Mouse (Mus musculus): Measurements from ENCODE around the gene Cd177. TPM values are rescaled to one million over a fixed set of nuclear protein-coding genes. Genes with fewer than 3 reads are reported as not detected.
"Not testable (repeated sequence)": the region's sequence is repeated elsewhere in the genome, so short reads cannot be mapped to it uniquely, and the experiment has no call there.

Cd177 gene
- total RNA-seq (2021): not detected
- long read RNA-seq: 0 reads

- no peak for DNase-seq (ENCODE audit: low spot score in 2 of 2)
Measured at GRCm38 (mm10) chr7:24760211-24760610, at the start of gene Cd177. TSS of gene Cd177 (minus strand) at chr7:24760311.

GRCm38 (mm10) chr7:24809041-24809440 is 48.9 kb upstream of the Cd177 start:
- DNase-seq (ENCODE audit: low spot score in 2 of 2): no peak

DNA sequence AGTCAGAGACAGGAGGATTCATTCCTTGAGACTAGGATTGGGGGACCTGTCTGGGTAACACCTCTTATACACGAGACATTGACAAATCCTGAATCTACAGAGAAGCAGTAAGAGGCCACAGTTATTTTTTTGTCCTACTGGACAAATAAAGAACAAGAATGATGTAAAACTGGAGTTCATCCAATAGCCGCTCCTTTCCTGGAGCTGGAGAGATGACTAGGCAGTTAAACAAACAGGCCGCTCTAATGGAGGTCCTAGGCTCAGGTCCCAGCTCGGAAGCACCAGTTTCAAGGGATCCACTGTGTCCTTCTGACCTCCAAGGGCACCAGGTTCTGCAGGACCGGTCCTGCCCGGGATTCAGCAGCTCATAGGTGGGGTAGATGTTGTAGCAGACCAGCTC is 44.7 kb upstream of the Cd177 start:
- no peak for DNase-seq (ENCODE audit: low spot score in 2 of 2)

GRCm38 (mm10) chr7:24802149-24802767 is 42.1 kb upstream of the Cd177 start:
- no peak for DNase-seq (ENCODE audit: low spot score in 2 of 2)

GRCm38 (mm10) chr7:24797918-24798317 is 37.8 kb upstream of the Cd177 start:
- no peak for DNase-seq (ENCODE audit: low spot score in 2 of 2)

GRCm38 (mm10) chr7:24776918-24777317 is 16.8 kb upstream of the Cd177 start, which contains the start of gene Ceacam10:
TSS of gene Ceacam10 (plus strand) at chr7:24777206.
- not testable (repeated sequence) for DNase-seq (ENCODE audit: low spot score in 2 of 2)

GRCm38 (mm10) chr7:24776145-24776544 is 16.0 kb upstream of the Cd177 start:
- no peak for DNase-seq (ENCODE audit: low spot score in 2 of 2)

- DNase-seq (ENCODE audit: low spot score in 2 of 2): no peak
Measured at GRCm38 (mm10) chr7:24773942-24774535, 13.9 kb upstream of the Cd177 start.

DNA sequence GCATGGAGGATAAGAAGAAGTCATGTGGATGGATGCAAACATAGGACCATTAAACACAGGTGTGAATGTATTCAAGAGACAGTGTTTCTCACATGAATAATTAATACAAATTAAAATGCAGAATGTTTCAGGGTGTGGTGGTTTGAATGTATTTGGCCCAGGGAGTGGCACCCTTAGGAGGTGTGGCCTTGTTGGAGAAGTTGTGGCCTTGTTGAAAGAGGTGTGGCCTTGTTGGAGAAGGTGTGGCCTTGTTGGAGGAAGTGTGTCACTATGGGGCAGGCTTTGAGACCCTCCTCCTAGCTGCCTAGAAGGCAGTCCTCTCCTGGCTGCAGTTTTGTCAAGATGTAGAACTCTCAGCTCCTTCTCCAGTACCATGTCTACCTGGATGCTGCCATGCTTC is 11.2 kb upstream of the Cd177 start:
- no peak for DNase-seq (ENCODE audit: low spot score in 2 of 2)

DNA sequence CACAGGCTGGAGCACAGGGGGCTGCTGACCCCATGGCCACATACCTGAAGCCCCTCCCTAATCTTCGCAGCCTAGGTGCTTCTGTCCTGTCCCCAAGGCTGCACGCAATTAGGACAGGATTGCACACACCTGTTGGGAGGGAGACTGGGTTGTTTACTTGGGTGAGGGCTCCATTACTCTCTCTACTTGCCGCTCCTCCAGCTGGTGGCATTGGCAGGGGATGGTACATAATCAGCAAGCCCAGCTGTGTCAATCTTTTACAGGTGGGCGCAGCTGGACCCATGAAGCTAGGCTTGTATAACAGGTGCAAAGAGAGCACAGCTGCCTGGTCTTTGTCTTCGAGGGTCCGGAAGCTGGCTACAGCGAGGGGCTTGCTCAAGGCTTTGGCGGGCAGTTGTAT is 2.5 kb upstream of the Cd177 start:
- no peak for DNase-seq (ENCODE audit: low spot score in 2 of 2)

- DNase-seq (ENCODE audit: low spot score in 2 of 2): no peak
Measured at GRCm38 (mm10) chr7:24761161-24761560, 1.1 kb upstream of the Cd177 start.

GRCm38 (mm10) chr7:24758520-24758919 is 1.6 kb downstream of the Cd177 start:
- DNase-seq (ENCODE audit: low spot score in 2 of 2): no peak

GRCm38 (mm10) chr7:24753476-24753875 is 6.6 kb downstream of the Cd177 start:
- no peak for DNase-seq (ENCODE audit: low spot score in 2 of 2)

DNA sequence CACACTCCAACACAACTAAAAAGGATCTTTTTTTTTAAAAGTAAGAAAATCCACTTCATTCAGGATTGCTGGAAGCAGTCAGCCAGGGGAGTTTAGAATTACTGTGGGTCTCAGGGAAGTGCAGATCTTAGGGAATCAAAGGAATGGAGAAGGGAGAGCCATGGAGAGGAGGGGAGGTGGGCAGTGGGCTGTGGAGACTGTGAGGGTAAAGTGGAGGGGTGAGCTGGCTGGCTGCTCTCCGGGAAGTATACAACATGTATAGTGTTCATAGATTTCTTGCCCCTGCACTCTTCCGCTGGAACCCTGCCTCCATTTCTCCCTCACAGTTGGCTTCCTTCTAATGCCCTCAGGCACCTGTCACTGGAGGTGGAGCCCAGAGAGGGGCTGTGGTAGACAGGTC is 8.5 kb downstream of the Cd177 start:
- no peak for DNase-seq (ENCODE audit: low spot score in 2 of 2)

DNA sequence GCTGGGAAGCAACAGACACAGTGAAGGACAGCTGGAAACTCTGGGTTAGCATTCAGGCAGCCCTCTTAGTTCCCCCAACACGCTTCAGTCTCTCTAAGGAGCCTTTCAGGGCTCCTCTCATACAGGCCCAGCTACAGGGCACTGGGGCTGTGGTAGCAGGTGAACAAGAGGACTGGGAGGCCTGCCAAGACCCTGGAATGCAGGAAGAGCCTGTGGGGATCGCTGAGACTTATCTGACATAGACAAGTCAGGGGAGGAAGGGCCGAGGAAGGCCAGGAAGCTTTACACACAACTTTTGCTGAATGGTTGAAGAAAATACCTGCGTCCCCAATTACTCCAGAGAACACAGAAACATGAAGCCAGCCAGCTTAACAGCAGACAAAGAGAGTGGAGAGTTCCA is 9.4 kb downstream of the Cd177 start:
- no peak for DNase-seq (ENCODE audit: low spot score in 2 of 2)

- peak; percentile 9 to 27 for DNase-seq (ENCODE audit: low spot score in 2 of 2)
Measured at GRCm38 (mm10) chr7:24735970-24736670, 24.0 kb downstream of the Cd177 start.

GRCm38 (mm10) chr7:24726808-24727207 is 33.3 kb downstream of the Cd177 start, which contains the start of gene Gm4763:
TSS of gene Gm4763 (minus strand) at chr7:24726908.
- DNase-seq (ENCODE audit: low spot score in 2 of 2): not testable (repeated sequence)

GRCm38 (mm10) chr7:24715039-24715438 is 45.1 kb downstream of the Cd177 start:
- no peak for DNase-seq (ENCODE audit: low spot score in 2 of 2)

DNA sequence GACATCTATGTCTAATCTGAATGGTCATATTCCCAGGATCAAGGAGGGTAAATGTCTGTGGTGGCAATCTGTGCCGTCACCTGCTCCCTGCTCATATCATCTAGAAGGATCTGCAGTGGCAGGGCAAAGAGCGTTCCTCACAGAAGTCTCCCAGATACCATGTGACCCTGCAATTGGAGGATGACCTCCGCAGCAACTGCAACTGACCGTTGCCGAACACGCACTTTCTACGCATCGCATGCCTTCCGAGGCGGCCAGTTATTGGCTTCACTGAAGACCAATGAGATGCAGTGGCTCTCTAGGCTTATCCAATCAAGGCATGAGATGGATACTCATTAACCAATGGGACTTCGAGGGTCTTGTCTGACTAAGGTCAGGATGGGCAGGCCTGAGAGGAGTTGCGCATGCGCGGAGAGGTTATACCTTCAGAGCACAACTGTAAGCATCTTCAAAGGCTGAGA is 51.2 kb downstream of the Cd177 start, which contains the start of gene BC049730:
Gene BC049730, plus strand, starts transcription at position 411 of the 461 bp plus-strand sequence.
- no peak for DNase-seq (ENCODE audit: low spot score in 2 of 2)

GRCm38 (mm10) chr7:24702841-24703240 is 57.3 kb downstream of the Cd177 start:
- DNase-seq (ENCODE audit: low spot score in 2 of 2): not testable (repeated sequence)

GRCm38 (mm10) chr7:24697891-24698290 is 62.2 kb downstream of the Cd177 start:
- not testable (repeated sequence) for DNase-seq (ENCODE audit: low spot score in 2 of 2)

Measured in layer of hippocampus, postnatal 10 days (tissue).